ENCODE assay signal across 13 mouse cellular contexts in the genomic region with DNA sequence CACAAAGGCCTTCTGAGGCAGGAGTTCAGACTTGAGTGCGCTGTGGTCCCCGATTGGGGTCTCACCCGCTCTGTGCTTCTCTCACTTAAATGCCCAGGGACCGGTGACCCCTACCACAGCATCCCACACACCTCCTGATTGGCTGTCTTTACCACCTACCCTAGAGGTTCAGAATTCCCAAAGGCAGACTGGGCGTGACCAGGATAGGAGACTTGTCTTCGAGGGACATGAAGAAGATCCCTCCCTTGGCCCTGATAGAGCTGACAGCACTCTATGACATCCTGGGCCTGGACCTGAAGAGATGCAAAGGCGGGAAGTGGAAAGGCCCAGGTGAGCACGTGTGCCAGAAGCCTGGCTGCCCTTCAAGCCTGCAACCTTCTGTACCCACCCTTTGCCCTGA. TPM values are rescaled to one million over a fixed set of nuclear protein-coding genes. Genes with fewer than 3 reads are reported as not detected.
"Had no signal": no experiment of that assay in that cellular context is flagged by ENCODE, and none has a peak within 500 bp of the region (broad histone marks: within the 10 kb centered on the region; RNA-seq: fewer than 3 reads in every experiment).

No protein-coding gene starts in this region.

- H3K27me3 ChIP-seq: stomach, embryonic 15.5 days had no signal

- DNase-seq: lung, adult 2 months had no signal

- H3K4me2 ChIP-seq: liver, embryonic 11.5 days; liver, embryonic 15.5 days; stomach, embryonic 15.5 days had no signal

- H3K4me1 ChIP-seq: liver, embryonic 15.5 days; stomach, embryonic 15.5 days had no signal

- H3K9ac ChIP-seq: liver, embryonic 15.5 days; stomach, embryonic 15.5 days had no signal

- H3K27ac ChIP-seq: left cerebral cortex, adult 2 months; limb, embryonic 10.5 days; liver, embryonic 15.5 days; stomach, embryonic 15.5 days had no signal

- H3K9me3 ChIP-seq: limb, embryonic 10.5 days; liver, embryonic 15.5 days; stomach, embryonic 15.5 days had no signal

- H3K36me3 ChIP-seq: limb, embryonic 10.5 days; liver, embryonic 15.5 days; stomach, embryonic 15.5 days had no signal

- H3K4me3 ChIP-seq: left cerebral cortex, adult 2 months; limb, embryonic 10.5 days; liver, embryonic 15.5 days; stomach, embryonic 15.5 days had no signal

RNA-seq across cellular contexts. Expression of gene Arhgap40, which starts 22.0 kb away (rescaled TPM):
- total RNA-seq: layer of hippocampus, postnatal 25 days; left cerebral cortex, postnatal 14 days; megakaryocyte progenitor cell, adult 5-6 weeks had no signal
- polyA plus RNA-seq: limb, embryonic 10.5 days; liver, embryonic 11.5 days; neural tube, embryonic 11.5 days; spleen, adult 2 months; thymus, postnatal 0 days had no signal

RNA-seq across cellular contexts. Expression of gene Adig, which starts 32.1 kb away (rescaled TPM):
- total RNA-seq: layer of hippocampus, postnatal 25 days; left cerebral cortex, adult 2 months; left cerebral cortex, postnatal 14 days; megakaryocyte progenitor cell, adult 5-6 weeks had no signal
- polyA plus RNA-seq: kidney, embryonic 16.5 days; limb, embryonic 10.5 days; liver, embryonic 11.5 days; liver, embryonic 15.5 days; neural tube, embryonic 11.5 days had no signal
